Mouse (Mus musculus): ENCODE data around the gene Bcl11b. TPM values are rescaled to one million over a fixed set of nuclear protein-coding genes. Genes with fewer than 3 reads are reported as not detected.
A peak's percentile ranks its signal among the peaks of the same experiment; 100 is the strongest.

Gene Bcl11b
- total and polyA plus RNA-seq, 2 experiments from 2014 or later, result 12.0 to 30.0 TPM

- peak; percentile 45 for DNase-seq (ENCODE audit: low spot score)
- H3K4me1 ChIP-seq (ENCODE audit: insufficient read depth, low read length), result peaks cover 19% of the 10 kb centered on the region; the same call in 1 of the 2 replicates
- H3K27ac ChIP-seq, result peak overlapping the region; percentile 26; the same call in 1 of the 2 replicates
- peak overlapping the region; percentile 50 for H3K4me2 ChIP-seq (ENCODE audit: low read depth, low read length)
- H3K9me3 ChIP-seq (ENCODE audit: low read length), result no peaks in the 10 kb centered on the region
- H3K36me3 ChIP-seq (ENCODE audit: insufficient read depth, low read length), result no peaks in the 10 kb centered on the region
- no peaks in the 10 kb centered on the region for H3K27me3 ChIP-seq (ENCODE audit: insufficient read depth, low read length)
- WGBS, result 14% methylated on average over 10 of the region's 10 CpGs
- peak; percentile 36; the same call in 1 of the 2 replicates for ATAC-seq
- H3K9ac ChIP-seq (replicated peaks; ENCODE audit: low read length), result 0 out of 2 replicates have a peak overlapping the region, but pooled peaks have one; percentile 24
- peak; percentile 4; the same call in 1 of the 2 replicates for TF ChIP-seq CTCF (IDR thresholded peaks at IDR 0.05; ENCODE audit: low read depth)
- H3K4me3 ChIP-seq (ENCODE audit: low read length), result peak overlapping the region; percentile 21; the same call in 1 of the 2 replicates
Measured at GRCm38 (mm10) chr12:107927961-107928431, 75.4 kb downstream of the Bcl11b start.

GRCm38 (mm10) chr12:107926074-107926855 lies 77.1 kb downstream of the Bcl11b start:
- Histone ChIP-seq H3K9me3 (ENCODE audit: low read length) (no peaks in the 10 kb centered on the region), H3K4me2 (ENCODE audit: low read depth, low read length) (no peak overlapping the region), H3K27ac (no peak overlapping the region), H3K36me3 (ENCODE audit: insufficient read depth, low read length) (no peaks in the 10 kb centered on the region), H3K9ac (replicated peaks; ENCODE audit: low read length) (no peak overlapping the region), H3K4me3 (ENCODE audit: low read length) (no peak overlapping the region), H3K27me3 (ENCODE audit: insufficient read depth, low read length) (no peaks in the 10 kb centered on the region), H3K4me1 (ENCODE audit: insufficient read depth, low read length) (peaks cover 17% of the 10 kb centered on the region; the same call in 1 of the 2 replicates)
- ATAC-seq (no peak), DNase-seq (ENCODE audit: low spot score) (no peak)
- 92% methylated on average over 22 of the region's 22 CpGs for WGBS
- TF ChIP-seq CTCF (IDR thresholded peaks at IDR 0.05; ENCODE audit: low read depth), result no peak

- 88% methylated on average over 4 of the region's 4 CpGs for WGBS
- Histone ChIP-seq H3K4me1 (ENCODE audit: insufficient read depth, low read length) (peaks cover 7% of the 10 kb centered on the region; the same call in 1 of the 2 replicates), H3K27me3 (ENCODE audit: insufficient read depth, low read length) (no peaks in the 10 kb centered on the region), H3K4me3 (ENCODE audit: low read length) (no peak overlapping the region), H3K27ac (no peak overlapping the region), H3K9me3 (ENCODE audit: low read length) (no peaks in the 10 kb centered on the region), H3K4me2 (ENCODE audit: low read depth, low read length) (no peak overlapping the region), H3K36me3 (ENCODE audit: insufficient read depth, low read length) (no peaks in the 10 kb centered on the region), H3K9ac (replicated peaks; ENCODE audit: low read length) (no peak overlapping the region)
- DNase-seq (ENCODE audit: low spot score), result no peak
- no peak for TF ChIP-seq CTCF (IDR thresholded peaks at IDR 0.05; ENCODE audit: low read depth)
- no peak for ATAC-seq
Measured at GRCm38 (mm10) chr12:107924696-107925095, 78.7 kb downstream of the Bcl11b start.

GRCm38 (mm10) chr12:107923963-107924362 lies 79.4 kb downstream of the Bcl11b start:
- no peak overlapping the region for H3K4me2 ChIP-seq (ENCODE audit: low read depth, low read length)
- H3K9ac ChIP-seq (replicated peaks; ENCODE audit: low read length), result no peak overlapping the region
- no peak overlapping the region for H3K27ac ChIP-seq
- H3K4me1 ChIP-seq (ENCODE audit: insufficient read depth, low read length), result peaks cover 7% of the 10 kb centered on the region; the same call in 1 of the 2 replicates
- H3K36me3 ChIP-seq (ENCODE audit: insufficient read depth, low read length), result no peaks in the 10 kb centered on the region
- ATAC-seq (no peak), DNase-seq (ENCODE audit: low spot score) (no peak)
- no peak overlapping the region for H3K4me3 ChIP-seq (ENCODE audit: low read length)
- no peaks in the 10 kb centered on the region for H3K27me3 ChIP-seq (ENCODE audit: insufficient read depth, low read length)
- 66% methylated on average over 3 of the region's 3 CpGs for WGBS
- no peaks in the 10 kb centered on the region for H3K9me3 ChIP-seq (ENCODE audit: low read length)
- TF ChIP-seq CTCF (IDR thresholded peaks at IDR 0.05; ENCODE audit: low read depth), result no peak

- no peak for TF ChIP-seq CTCF (IDR thresholded peaks at IDR 0.05; ENCODE audit: low read depth)
- no peak for ATAC-seq
- no peak overlapping the region for H3K9ac ChIP-seq (replicated peaks; ENCODE audit: low read length)
- H3K27me3 ChIP-seq (ENCODE audit: insufficient read depth, low read length), result no peaks in the 10 kb centered on the region
- H3K9me3 ChIP-seq (ENCODE audit: low read length), result no peaks in the 10 kb centered on the region
- H3K4me1 ChIP-seq (ENCODE audit: insufficient read depth, low read length), result no peaks in the 10 kb centered on the region
- H3K4me2 ChIP-seq (ENCODE audit: low read depth, low read length), result no peak overlapping the region
- H3K36me3 ChIP-seq (ENCODE audit: insufficient read depth, low read length), result no peaks in the 10 kb centered on the region
- WGBS, result 93% methylated on average over 7 of the region's 7 CpGs
- H3K27ac ChIP-seq, result no peak overlapping the region
- no peak overlapping the region for H3K4me3 ChIP-seq (ENCODE audit: low read length)
- no peak for DNase-seq (ENCODE audit: low spot score)
Measured at GRCm38 (mm10) chr12:107922180-107922579, 81.2 kb downstream of the Bcl11b start.

GRCm38 (mm10) chr12:107921566-107921965 lies 81.8 kb downstream of the Bcl11b start:
- no peak overlapping the region for H3K27ac ChIP-seq

GRCm38 (mm10) chr12:107921154-107921553 lies 82.2 kb downstream of the Bcl11b start:
- Histone ChIP-seq H3K4me2 (ENCODE audit: low read depth, low read length) (no peak overlapping the region), H3K27ac (no peak overlapping the region), H3K4me1 (ENCODE audit: insufficient read depth, low read length) (no peaks in the 10 kb centered on the region), H3K9me3 (ENCODE audit: low read length) (no peaks in the 10 kb centered on the region), H3K36me3 (ENCODE audit: insufficient read depth, low read length) (no peaks in the 10 kb centered on the region), H3K9ac (replicated peaks; ENCODE audit: low read length) (no peak overlapping the region), H3K27me3 (ENCODE audit: insufficient read depth, low read length) (no peaks in the 10 kb centered on the region), H3K4me3 (ENCODE audit: low read length) (no peak overlapping the region)
- no peak for TF ChIP-seq CTCF (IDR thresholded peaks at IDR 0.05; ENCODE audit: low read depth)
- WGBS, result 51% methylated on average over 6 of the region's 6 CpGs
- ATAC-seq (no peak), DNase-seq (ENCODE audit: low spot score) (no peak)

More at GRCm38 (mm10) chr12:107921566-107921965, 81.8 kb downstream of the Bcl11b start:
- Histone ChIP-seq H3K9me3 (ENCODE audit: low read length) (no peaks in the 10 kb centered on the region), H3K4me2 (ENCODE audit: low read depth, low read length) (no peak overlapping the region), H3K4me1 (ENCODE audit: insufficient read depth, low read length) (no peaks in the 10 kb centered on the region), H3K27me3 (ENCODE audit: insufficient read depth, low read length) (no peaks in the 10 kb centered on the region), H3K9ac (replicated peaks; ENCODE audit: low read length) (no peak overlapping the region), H3K4me3 (ENCODE audit: low read length) (no peak overlapping the region), H3K36me3 (ENCODE audit: insufficient read depth, low read length) (no peaks in the 10 kb centered on the region)
- ATAC-seq (no peak), DNase-seq (ENCODE audit: low spot score) (no peak)
- WGBS, result 85% methylated on average over 7 of the region's 7 CpGs
- no peak for TF ChIP-seq CTCF (IDR thresholded peaks at IDR 0.05; ENCODE audit: low read depth)
